Mouse (Mus musculus) E14TG2a.4 (cell line): ENCODE data around the gene Barhl1.

Experiments used
- CTCF ChIP-seq: conservative IDR thresholded peaks from 2 replicates; pipeline ENCODE4 v1.5.1; 2014; ENCODE audit warnings: low read length
- POU5F1 ChIP-seq: IDR thresholded peaks from 2 replicates; pipeline ENCODE4 v1.6.1; 2014; ENCODE audit warnings: low read length, borderline replicate concordance

GRCm38 (mm10) chr2:28867495-28867894 is 49.0 kb downstream of the Barhl1 start:
- TF ChIP-seq CTCF (no peak), POU5F1 (no peak)
